Mouse (Mus musculus) cerebellum, postnatal 10 days (tissue): Measurements from ENCODE around the gene Bloc1s6.
A peak's percentile ranks its signal among the peaks of the same experiment; 100 is the strongest.

Experiments
- DNase-seq, 2 experiments: peaks; one replicate each; pipeline ENCODE4 v3.0.0; 2021; ENCODE audit warnings: mixed read lengths in 2 of 2

The Bloc1s6 gene

DNA sequence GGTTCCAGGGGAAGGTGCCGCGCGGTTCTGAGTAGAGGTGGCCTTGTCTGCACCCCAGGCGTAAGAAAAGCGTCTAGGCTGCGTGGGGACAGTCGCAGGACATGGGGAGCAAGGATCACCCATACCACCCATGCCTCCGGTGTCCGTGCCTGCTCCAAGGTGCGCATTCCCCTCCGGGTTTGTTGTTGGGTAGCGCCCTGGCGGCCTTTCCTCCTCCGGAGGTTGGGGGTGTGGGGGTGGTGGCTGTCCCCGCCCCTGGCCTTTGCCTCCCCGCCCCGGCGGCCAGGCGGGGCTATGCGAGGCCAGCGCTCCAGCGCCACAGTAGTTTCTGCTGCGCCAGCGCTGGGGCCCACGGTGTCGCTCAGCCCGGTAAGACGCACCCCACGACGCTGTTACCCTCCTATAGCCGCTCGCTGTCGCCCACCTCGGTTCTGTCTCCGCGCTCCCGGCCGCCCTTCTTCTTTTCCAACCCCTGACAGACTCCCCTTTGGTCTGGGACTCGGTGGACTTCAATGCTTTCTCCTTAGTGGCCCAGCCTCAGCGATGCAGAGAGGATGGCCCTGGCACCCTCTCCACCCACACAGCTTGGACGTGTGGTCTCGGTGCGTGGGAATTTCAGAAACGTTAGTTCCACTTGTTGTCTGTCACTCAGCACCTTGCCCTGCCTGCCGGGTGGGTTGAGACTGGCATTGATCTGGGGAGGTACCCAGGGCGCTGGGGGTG, 26.9 kb downstream of the Bloc1s6 start, which contains the start of gene Sqor:
Sqor (plus strand) TSS at position 167 of the 723 bp plus-strand sequence.
- peak; percentile 36 to 56 for DNase-seq

DNA sequence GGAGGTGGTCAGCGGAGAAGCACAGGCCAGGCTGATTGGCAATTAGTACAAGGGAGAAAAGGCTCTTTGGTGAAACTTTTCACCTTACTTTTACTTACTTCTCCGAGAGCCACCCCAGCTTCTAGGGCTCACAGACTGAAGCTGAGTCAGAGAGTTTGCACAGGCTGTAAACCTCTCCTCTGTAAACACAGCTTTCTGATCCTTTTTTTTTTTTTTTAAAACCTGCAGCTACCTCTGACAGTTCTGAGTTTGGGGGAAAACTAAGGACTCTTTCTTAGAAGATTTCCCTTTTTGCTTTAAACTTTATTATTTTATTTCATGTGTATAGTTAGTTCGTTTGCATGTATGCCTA, 27.5 kb downstream of the Bloc1s6 start:
- no peak for DNase-seq

DNA sequence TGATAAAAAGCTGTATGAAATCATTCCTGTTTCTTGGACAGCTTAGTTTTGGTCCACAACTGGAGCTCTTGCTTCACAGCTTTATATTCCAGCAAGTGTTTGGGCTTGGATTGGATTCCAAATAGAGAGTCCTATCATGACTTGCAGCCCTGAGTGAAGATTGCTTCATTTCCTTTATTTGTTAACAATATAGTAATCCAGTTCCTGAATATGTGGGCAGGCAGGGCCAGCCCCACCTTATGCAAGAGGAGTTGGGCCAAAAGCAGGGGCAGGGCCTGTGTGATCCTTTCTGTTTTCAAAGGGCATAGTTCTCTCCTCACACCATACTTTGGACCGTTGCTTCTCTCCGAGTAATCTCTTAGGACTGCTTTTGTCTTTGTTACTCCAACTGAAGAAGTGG, 32.7 kb downstream of the Bloc1s6 start:
- no peak for DNase-seq

DNA sequence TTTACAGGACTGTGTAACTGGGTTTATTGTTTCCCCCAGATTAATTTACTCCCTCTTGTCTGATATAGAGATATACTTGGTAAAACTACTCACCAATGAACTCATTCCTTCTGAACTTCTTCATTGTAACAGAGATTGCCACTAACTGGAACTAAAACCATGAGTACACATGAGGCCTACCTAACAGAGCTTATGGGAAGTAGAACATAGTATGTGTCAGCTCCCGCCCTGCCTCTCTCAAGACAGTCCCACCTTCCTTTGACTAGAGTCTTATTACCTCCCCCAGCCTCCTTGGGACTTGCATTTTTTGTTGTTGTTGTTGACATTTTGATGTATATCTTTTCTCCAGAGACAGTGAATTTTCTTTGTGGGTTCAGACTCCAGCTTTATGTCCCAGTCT, 34.6 kb downstream of the Bloc1s6 start:
- DNase-seq: no peak

DNA sequence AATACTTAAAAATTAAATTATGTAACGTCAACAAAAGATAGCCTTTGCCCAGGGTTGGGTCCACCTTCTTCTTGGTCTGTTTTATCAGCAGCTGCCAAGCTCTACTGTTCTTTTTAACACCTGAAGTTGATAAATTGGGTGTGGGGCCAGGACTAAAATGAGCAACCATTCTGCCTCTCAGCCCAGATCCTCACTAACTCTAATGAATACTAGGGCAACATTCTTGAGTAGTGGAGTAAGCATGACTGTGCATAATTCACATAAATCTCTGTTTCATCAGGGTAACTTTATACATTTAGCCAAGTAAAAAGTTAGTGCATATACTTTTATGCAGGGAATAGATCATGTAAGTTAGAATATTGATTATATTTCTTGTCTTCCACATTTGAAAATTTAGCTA, 37.2 kb downstream of the Bloc1s6 start:
- no peak for DNase-seq

DNA sequence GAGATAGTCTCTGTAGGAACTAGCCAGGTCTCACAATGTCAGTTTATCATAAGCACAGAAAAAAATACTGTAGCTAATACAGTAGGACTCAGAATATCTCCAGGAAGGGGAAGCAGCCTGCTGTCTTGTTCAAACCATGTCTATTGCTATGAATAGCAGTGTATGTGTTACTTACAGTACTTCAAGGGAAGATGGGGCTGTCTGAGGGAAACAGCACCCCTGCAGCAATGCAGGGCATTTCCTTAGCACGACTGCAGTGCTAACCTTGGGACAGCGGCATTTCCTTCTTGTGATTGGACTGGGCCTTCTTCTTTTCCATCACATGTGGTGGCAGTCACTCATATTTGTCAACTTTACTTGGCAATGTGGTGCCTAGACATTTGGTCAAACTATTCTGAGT, 38.5 kb downstream of the Bloc1s6 start:
- no peak for DNase-seq

DNA sequence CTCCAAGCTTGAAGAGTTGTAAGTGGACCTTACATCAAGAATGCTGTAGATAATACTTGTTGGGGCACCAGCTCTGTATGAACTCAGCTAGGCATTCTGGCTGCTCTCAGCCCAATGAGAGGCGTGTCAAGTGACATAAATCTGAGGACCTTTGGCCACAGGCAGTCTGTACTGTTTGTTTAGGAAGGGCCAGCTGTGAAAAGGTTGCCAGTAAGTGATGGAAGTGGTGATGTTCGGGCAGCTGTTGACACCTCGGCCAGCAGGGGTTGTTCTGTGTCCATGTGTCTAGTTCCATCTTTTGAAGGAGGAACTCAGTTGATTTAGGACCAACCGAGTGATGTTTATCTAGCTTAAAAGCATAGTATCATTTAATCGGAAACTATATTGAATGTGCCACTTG, 41.7 kb downstream of the Bloc1s6 start:
- DNase-seq: no peak

DNA sequence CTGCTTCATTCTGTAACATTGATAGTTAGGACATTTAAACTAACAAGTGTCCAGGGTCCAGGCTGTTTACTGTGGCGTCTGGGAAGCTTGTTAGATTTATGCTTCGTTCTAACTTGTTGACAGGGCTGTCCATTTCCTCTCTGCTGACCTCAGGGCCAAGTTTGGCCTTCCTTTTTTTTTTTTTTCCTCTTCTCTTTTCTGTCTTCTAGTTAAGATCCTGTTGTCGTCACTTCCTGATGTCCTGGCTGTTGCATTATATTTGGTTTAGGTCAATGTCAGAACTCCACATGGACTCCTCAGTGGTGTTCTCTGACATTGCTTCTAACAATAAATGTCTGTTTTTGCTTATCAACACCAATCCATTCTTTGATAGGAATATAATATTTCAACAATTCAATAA, 42.1 kb downstream of the Bloc1s6 start:
- no peak for DNase-seq

DNA sequence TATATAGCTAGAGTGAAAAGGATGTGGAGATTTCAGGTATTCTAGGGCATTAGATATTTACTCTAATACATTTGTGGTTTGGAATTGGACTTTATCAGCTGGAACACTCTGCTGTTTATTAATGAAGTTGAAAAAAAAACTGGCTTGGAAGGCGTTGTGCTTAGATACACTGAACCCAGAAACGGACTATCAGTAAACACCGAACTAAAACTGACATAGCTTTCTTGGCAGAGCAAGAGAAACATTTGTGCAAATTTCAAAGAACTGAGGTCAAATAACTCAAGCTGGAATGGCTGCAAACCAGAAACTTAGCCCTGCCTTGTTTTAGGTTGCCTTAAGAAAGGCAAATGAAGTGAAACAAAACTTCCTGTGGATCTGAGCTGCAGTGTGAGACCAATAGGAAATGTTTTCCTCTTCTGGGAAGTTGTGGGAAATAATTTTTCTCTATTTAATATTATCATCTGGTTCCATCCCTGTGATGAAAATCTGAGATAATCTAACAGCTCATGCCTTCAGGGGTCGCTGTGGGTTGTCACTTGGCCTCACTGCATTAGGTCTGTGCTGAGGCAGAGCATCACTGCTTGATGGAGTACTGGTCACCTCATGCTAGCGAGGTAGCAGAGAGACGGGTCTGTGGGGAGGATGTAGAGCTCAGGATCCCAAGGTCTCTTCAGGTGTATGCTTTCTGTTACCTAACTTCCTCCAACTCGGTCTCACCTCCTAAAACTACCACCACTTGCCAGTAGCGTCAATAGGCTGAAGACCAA, 43.5 kb downstream of the Bloc1s6 start:
- no peak for DNase-seq

DNA sequence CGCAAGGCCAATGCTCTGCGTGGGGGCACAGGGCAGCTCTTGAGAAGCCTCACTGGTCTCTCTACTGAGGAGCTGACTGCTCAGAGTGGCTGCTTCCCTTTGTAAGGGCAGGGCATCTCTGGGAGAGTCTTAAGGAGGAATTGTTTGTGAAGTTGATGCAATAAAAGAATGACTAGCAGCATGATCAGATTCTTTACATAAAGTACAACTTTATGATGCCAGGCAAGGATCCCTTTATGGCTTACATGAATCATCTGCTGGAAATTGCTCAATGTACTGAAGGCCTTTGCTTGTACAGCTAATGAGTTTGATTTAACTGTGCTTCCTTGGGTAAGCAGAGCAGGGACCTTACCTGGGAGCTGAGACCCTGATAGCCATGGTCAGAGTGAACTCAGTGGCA, 45.4 kb downstream of the Bloc1s6 start:
- no peak for DNase-seq

DNA sequence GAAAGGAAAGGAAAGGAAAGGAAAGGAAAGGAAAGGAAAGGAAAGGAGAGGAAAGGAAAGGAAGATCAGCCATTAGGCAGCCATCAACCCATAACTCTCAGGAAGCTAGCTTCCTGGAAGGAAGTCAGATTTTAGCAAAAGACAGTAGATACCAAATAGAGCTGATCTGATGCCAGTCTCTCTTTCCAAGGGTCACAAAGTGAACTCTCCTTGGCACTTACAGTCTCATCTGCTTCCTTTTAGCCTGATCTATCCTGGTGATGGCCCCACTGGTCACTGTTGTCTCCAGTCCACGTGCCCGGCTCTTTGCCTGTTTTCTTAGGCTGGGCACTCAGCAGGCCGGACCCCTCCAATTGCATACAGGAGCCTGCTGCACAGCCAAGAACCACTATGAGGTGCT, 46.4 kb downstream of the Bloc1s6 start:
- no peak for DNase-seq

DNA sequence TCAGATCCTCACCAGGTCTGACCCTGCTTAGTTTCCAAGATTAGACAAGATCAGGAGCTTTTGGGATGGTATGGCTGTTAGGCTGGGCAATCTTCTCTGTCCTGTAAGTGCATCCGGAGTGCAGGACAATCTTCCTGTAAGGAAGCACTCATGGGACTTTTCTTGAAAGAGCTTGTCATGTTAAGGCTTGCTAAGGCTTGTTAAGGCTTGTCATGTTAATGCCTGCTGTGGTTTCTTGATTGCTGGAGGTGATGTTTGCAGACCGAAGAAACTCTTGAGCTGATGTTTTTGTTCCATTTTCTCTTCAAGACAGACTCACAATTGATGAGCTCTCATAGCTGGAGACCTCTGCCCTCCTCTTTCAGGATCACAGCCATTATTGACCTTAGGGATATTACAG, 47.9 kb downstream of the Bloc1s6 start:
- no peak for DNase-seq

DNA sequence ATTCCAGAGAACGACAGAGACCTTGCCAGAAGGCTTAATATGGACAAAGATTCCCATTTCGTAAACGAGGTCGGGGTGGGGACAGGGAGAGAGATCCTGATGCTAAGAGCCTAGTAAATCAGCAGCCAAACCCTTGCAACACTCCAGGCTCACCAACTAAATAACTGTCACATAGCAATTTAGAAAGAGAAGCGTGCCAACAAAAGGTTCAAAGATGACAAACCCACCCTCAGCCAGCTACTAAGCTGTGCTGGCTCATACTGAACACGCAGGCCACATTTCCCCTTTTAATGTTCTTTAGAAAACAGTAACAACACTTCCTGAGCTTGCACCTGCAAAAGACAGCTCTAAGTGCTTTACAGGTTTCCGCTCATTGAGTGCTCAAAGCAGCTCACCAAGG, 51.0 kb downstream of the Bloc1s6 start:
- DNase-seq: no peak

DNA sequence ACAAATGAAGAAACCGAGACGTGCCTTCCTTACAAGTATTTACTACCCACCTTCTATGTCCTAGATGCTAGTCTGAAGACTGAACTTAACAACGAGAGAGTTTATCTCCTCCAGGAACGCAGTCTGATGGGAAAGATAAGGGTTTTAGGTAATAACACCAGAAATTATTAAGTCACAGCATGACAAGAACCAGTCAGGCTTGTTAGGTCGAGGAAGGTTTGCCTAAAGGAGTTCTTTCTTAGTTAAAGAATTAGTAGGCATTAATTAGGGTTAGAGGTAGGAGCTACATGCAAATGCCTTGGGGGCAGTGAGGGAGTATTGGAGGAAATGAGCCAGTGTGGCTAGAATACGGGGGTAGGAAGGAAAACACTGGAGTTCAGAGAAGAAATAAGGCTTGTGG, 51.4 kb downstream of the Bloc1s6 start:
- DNase-seq: no peak
